Mouse (Mus musculus) cortical plate, adult 2 months (tissue): Measurements from ENCODE around the gene Cacnb4.

ENCODE experiments used
- CTCF ChIP-seq: fragments of 200-500 bp; IDR thresholded peaks from 2 replicates; pipeline ENCODE4 v1.5.1; 2011; ENCODE audit warnings: mild to moderate bottlenecking, control low read depth, low read length; ENCODE audit not compliant: insufficient read depth; ENCODE audit errors: extremely low read depth
- POLR2A ChIP-seq: fragments of 200-500 bp; IDR thresholded peaks from 2 replicates; pipeline ENCODE4 v1.6.1; 2011; ENCODE audit warnings: mild to moderate bottlenecking, low read length, control low read depth; ENCODE audit not compliant: insufficient read depth; ENCODE audit errors: extremely low read depth

GRCm38 (mm10) chr2:52405238-52405637 is 271.4 kb downstream of the Cacnb4 start:
- TF ChIP-seq CTCF (no peak), POLR2A (no peak)
